Mouse (Mus musculus) liver, embryonic 13.5 days (tissue): ENCODE data around the gene Slc13a5. TPM values are rescaled to one million over a fixed set of nuclear protein-coding genes. Genes with fewer than 3 reads are reported as not detected.

Source experiments
- ATAC-seq: fragments of 200-750 bp; cut with Nextera tagmentation; 2 replicates; pipeline ENCODE4 v1.8.0; 2017; ENCODE audit warnings: low read depth, mild to moderate bottlenecking, moderate number of reproducible peaks, moderate library complexity
- DNase-seq: peaks from one replicate; pipeline ENCODE4 v3.0.0; 2022
- H3K27ac ChIP-seq: fragments of 300-500 bp; sonication (generic); 2 replicates; pipeline ENCODE4 v1.5.1; 2015; ENCODE audit warnings: moderate library complexity, mild to moderate bottlenecking, inconsistent platforms
- H3K27me3 ChIP-seq: fragments of 300-500 bp; sonication (generic); 2 replicates; pipeline ENCODE4 v1.6.1; 2015; ENCODE audit warnings: mild to moderate bottlenecking, inconsistent platforms
- H3K36me3 ChIP-seq: fragments of 300-500 bp; sonication (generic); 2 replicates; pipeline ENCODE4 v1.6.1; 2015; ENCODE audit warnings: mild to moderate bottlenecking, inconsistent platforms
- H3K4me1 ChIP-seq: fragments of 300-500 bp; sonication (generic); replicated peaks from 2 replicates; pipeline ENCODE4 v1.6.1; 2015; ENCODE audit warnings: inconsistent platforms
- H3K4me2 ChIP-seq: fragments of 300-500 bp; sonication (generic); 2 replicates; pipeline ENCODE4 v1.6.1; 2015; ENCODE audit warnings: inconsistent platforms, mild to moderate bottlenecking, moderate library complexity
- H3K4me3 ChIP-seq: fragments of 300-500 bp; sonication (generic); replicated peaks from 2 replicates; pipeline ENCODE4 v1.5.1; 2015; ENCODE audit warnings: mild to moderate bottlenecking, inconsistent platforms
- H3K9ac ChIP-seq: fragments of 300-500 bp; sonication (generic); 2 replicates; pipeline ENCODE4 v1.6.1; 2015; ENCODE audit warnings: mild to moderate bottlenecking, inconsistent platforms
- H3K9me3 ChIP-seq: fragments of 300-500 bp; sonication (generic); replicated peaks from 2 replicates; pipeline ENCODE4 v1.6.1; 2016; ENCODE audit warnings: inconsistent platforms
- WGBS: fragments of 180-500 bp; shearing (Covaris S2); methylation state at CpG from one replicate; pipeline ENCODE4 v1.1.7; 2015; ENCODE audit not compliant: insufficient replicate concordance; 5-methylcytosine and 5-hydroxymethylcytosine counted together
- polyA plus RNA-seq: library from polyadenylated mRNA; unstranded; fragments of >200 nt; fragmentation: Nextera tagmentation; extraction: Ambion mirVana; gene quantifications from 2 replicates; pipeline ENCODE4 v1.2.1, GENCODE M21; 2015

The Slc13a5 gene
- polyA plus RNA-seq, 1 experiment from 2014 or later, result not detected

- DNase-seq, result no peak
- no peaks in the 10 kb centered on the region for H3K9me3 ChIP-seq
- peaks cover under 1% of the 10 kb centered on the region; the same call in 1 of the 2 replicates for H3K27me3 ChIP-seq
- H3K4me1 ChIP-seq, result no peaks in the 10 kb centered on the region
- no peak overlapping the region for H3K9ac ChIP-seq
- H3K4me3 ChIP-seq, result no peak overlapping the region
- H3K27ac ChIP-seq, result no peak overlapping the region
- H3K4me2 ChIP-seq, result no peak overlapping the region
- no peak for ATAC-seq
- no peaks in the 10 kb centered on the region for H3K36me3 ChIP-seq
- WGBS, result 76% methylated on average over 4 of the region's 4 CpGs
These were observed 11.4 kb downstream of the Slc13a5 start for GRCm38 (mm10) chr11:72255629-72256028.

- no peak overlapping the region for H3K27ac ChIP-seq
- H3K36me3 ChIP-seq, result no peaks in the 10 kb centered on the region
- H3K4me1 ChIP-seq, result no peaks in the 10 kb centered on the region
- DNase-seq (no peak), ATAC-seq (no peak)
- H3K27me3 ChIP-seq, result 0 out of 2 replicates have a peak, but pooled peaks cover 4% of the 10 kb centered on the region
- no peak overlapping the region for H3K4me2 ChIP-seq
- no peaks in the 10 kb centered on the region for H3K9me3 ChIP-seq
- H3K9ac ChIP-seq, result no peak overlapping the region
- no peak overlapping the region for H3K4me3 ChIP-seq
- WGBS, result 63% methylated on average over 8 of the region's 8 CpGs
These were observed 21.7 kb downstream of the Slc13a5 start for GRCm38 (mm10) chr11:72245196-72245753.

DNA sequence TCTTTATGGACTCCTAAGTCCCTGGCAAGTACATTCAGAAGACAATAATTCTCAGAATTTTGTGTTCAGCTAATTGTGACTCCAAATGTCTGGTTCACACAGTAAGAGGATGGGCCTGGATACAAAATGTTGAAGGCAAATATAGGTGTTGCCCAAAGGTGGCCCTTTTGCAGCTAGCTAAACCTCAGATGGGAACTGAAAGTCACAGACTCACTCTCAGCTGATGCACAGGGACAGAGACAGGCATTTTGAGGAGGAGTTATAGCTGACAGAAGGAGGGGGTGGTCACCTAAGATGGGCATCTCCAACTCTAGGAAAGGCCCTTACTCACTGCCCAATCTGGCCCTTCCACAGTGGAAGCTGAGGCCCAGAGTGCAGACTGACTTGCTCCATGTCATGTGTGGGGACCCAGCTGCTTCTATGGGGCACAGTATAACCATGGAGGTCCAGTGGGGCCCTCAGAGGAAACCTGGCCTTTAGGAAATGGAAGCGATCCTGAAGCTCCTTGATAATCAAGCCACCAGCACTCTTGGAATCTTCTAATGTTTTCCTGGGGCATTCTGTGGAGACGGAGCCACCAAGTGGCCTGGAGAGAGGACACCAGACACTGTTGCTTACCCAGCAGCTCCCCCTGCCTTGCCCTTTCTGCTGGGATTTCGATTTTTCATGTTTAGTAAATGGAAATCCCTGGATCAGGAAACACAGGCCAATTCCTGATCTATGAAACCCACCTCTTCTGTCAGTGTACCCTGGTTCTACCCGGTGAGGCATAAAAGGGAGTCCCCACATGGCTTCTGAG is 26.8 kb downstream of the Slc13a5 start:
- Histone ChIP-seq H3K4me2 (no peak overlapping the region), H3K9me3 (no peaks in the 10 kb centered on the region), H3K9ac (no peak overlapping the region), H3K27me3 (no peaks in the 10 kb centered on the region), H3K4me1 (no peaks in the 10 kb centered on the region), H3K27ac (no peak overlapping the region), H3K4me3 (no peak overlapping the region), H3K36me3 (no peaks in the 10 kb centered on the region)
- ATAC-seq (no peak), DNase-seq (no peak)
- 44% methylated on average over 4 of the region's 4 CpGs for WGBS

DNA sequence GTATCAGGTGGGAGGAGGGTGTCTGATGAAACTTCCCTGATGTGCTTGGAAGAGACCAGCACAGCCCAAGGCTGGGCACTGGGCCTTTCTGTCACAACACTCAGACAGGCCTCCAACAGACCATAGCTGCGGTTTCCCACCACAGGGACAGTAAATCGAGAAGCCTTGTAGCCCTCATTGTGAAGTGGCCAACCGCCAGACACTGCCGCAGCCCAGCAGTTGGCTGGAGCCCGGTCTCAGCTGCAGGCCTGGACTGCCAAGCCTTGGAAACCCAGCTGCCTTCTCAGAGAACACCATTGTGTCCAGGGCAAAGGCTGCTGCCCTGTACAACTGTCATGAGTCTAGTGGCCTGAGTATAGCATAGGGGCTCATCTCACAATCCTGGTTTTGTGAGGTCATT is 33.0 kb downstream of the Slc13a5 start:
- Histone ChIP-seq H3K9ac (no peak overlapping the region), H3K9me3 (no peaks in the 10 kb centered on the region), H3K4me2 (no peak overlapping the region), H3K27me3 (0 out of 2 replicates have a peak, but pooled peaks cover 4% of the 10 kb centered on the region), H3K4me1 (no peaks in the 10 kb centered on the region), H3K36me3 (no peaks in the 10 kb centered on the region), H3K27ac (no peak overlapping the region), H3K4me3 (no peak overlapping the region)
- ATAC-seq (no peak), DNase-seq (no peak)
- WGBS, result 56% methylated on average over 5 of the region's 5 CpGs

GRCm38 (mm10) chr11:72232991-72233390 is 34.0 kb downstream of the Slc13a5 start:
- H3K9me3 ChIP-seq, result no peaks in the 10 kb centered on the region

DNA sequence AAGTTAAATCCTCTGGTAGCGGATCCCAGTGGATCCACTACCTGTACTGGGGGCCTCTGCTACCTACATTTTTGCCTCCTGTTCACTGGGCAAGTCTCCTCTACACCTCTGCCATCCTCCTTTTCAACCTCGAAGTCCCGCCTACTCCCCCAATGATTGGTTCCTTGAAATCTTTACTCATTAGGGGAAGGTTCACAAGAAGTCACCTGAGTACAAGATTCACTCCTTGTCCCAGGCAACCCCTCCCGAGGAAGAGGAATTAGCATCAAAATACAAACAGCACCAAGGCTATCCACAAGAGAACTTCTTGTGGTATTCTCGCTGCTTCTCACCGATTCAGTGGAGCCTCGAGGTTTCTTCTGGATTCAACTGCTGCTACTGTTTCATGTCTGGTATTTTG is 35.0 kb downstream of the Slc13a5 start:
- no peak overlapping the region for H3K27ac ChIP-seq
- H3K4me3 ChIP-seq, result no peak overlapping the region
- H3K4me1 ChIP-seq, result no peaks in the 10 kb centered on the region
- H3K9me3 ChIP-seq, result no peaks in the 10 kb centered on the region
- WGBS, result 66% methylated on average over 7 of the region's 7 CpGs
- H3K36me3 ChIP-seq, result no peaks in the 10 kb centered on the region
- no peak overlapping the region for H3K4me2 ChIP-seq
- DNase-seq (no peak), ATAC-seq (no peak)
- 0 out of 2 replicates have a peak, but pooled peaks cover 4% of the 10 kb centered on the region for H3K27me3 ChIP-seq
- no peak overlapping the region for H3K9ac ChIP-seq

More at GRCm38 (mm10) chr11:72232991-72233390, 34.0 kb downstream of the Slc13a5 start:
- Histone ChIP-seq H3K27ac (no peak overlapping the region), H3K4me3 (no peak overlapping the region), H3K9ac (no peak overlapping the region), H3K4me1 (no peaks in the 10 kb centered on the region), H3K27me3 (0 out of 2 replicates have a peak, but pooled peaks cover 4% of the 10 kb centered on the region), H3K36me3 (no peaks in the 10 kb centered on the region), H3K4me2 (no peak overlapping the region)
- 42% methylated on average over 1 of the region's 1 CpGs for WGBS
- ATAC-seq, result no peak
- no peak for DNase-seq

- H3K4me3 ChIP-seq, result no peak overlapping the region
- ATAC-seq, result no peak
- 67% methylated on average over 4 of the region's 4 CpGs for WGBS
These were observed 38.5 kb downstream of the Slc13a5 start for GRCm38 (mm10) chr11:72228513-72228912.

DNA sequence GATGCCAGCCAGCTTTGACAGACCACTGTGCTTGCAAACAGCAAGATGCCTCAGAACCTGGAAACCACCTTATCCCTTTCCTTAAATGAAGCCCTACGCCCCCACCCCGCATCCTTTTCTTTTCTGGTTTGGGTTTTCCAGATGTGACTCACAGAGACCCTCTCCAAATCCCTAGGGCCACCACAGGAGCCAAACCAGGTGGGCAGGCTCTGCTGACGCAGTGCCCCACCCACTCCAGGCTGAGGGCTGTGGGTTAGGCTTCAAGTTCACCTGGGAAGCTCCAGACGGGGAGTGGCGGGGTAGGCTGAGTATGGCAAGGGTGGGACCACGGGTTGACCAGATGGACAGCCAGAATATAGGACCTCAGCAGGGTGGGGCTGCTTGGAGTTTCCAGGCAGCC is 40.1 kb downstream of the Slc13a5 start:
- H3K27ac ChIP-seq, result no peak overlapping the region

More at GRCm38 (mm10) chr11:72228513-72228912, 38.5 kb downstream of the Slc13a5 start:
- Histone ChIP-seq H3K9ac (no peak overlapping the region), H3K27ac (no peak overlapping the region), H3K9me3 (no peaks in the 10 kb centered on the region), H3K27me3 (0 out of 2 replicates have a peak, but pooled peaks cover 4% of the 10 kb centered on the region), H3K36me3 (no peaks in the 10 kb centered on the region), H3K4me1 (no peaks in the 10 kb centered on the region), H3K4me2 (no peak overlapping the region)
- no peak for DNase-seq

GRCm38 (mm10) chr11:72226020-72226791 is 40.8 kb downstream of the Slc13a5 start:
- H3K36me3 ChIP-seq, result no peaks in the 10 kb centered on the region
- DNase-seq (no peak), ATAC-seq (no peak)
- H3K4me3 ChIP-seq, result no peak overlapping the region
- H3K27me3 ChIP-seq, result no peaks in the 10 kb centered on the region
- H3K9ac ChIP-seq, result no peak overlapping the region
- WGBS, result 70% methylated on average over 10 of the region's 10 CpGs
- H3K4me2 ChIP-seq, result no peak overlapping the region
- H3K27ac ChIP-seq, result no peak overlapping the region
- H3K4me1 ChIP-seq, result no peaks in the 10 kb centered on the region
- no peaks in the 10 kb centered on the region for H3K9me3 ChIP-seq

More for the DNA sequence above, 40.1 kb downstream of the Slc13a5 start:
- DNase-seq (no peak), ATAC-seq (no peak)
- Histone ChIP-seq H3K4me2 (no peak overlapping the region), H3K27me3 (0 out of 2 replicates have a peak, but pooled peaks cover 4% of the 10 kb centered on the region), H3K36me3 (no peaks in the 10 kb centered on the region), H3K9me3 (no peaks in the 10 kb centered on the region), H3K9ac (no peak overlapping the region), H3K4me3 (no peak overlapping the region), H3K4me1 (no peaks in the 10 kb centered on the region)
- 59% methylated on average over 6 of the region's 6 CpGs for WGBS

DNA sequence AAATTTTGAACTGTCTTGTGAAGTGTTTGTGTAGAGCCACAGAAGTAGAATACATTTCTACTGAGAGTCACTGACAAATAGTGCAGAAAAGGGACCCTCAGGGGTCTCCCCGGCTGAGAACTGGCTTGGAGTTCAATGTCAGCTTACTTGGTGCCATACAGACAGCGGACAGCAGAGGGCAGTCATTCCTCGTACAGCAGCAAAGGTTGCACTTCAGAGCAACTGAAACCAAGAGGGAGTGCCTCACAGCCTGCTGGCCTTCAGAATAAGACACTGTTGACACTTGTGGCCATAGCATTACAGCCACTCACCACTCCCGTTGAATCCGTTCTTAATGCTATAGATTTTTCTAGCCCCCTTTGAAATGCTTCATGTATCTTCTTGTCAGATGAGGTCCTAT is 42.2 kb downstream of the Slc13a5 start:
- no peaks in the 10 kb centered on the region for H3K36me3 ChIP-seq
- H3K4me3 ChIP-seq, result no peak overlapping the region
- H3K9ac ChIP-seq, result no peak overlapping the region
- no peaks in the 10 kb centered on the region for H3K4me1 ChIP-seq
- no peaks in the 10 kb centered on the region for H3K9me3 ChIP-seq
- no peak overlapping the region for H3K4me2 ChIP-seq
- H3K27me3 ChIP-seq, result no peaks in the 10 kb centered on the region
- ATAC-seq (no peak), DNase-seq (peak; percentile 18)
- WGBS, result 10% methylated on average over 5 of the region's 5 CpGs
- H3K27ac ChIP-seq, result no peak overlapping the region

- Histone ChIP-seq H3K9ac (no peak overlapping the region), H3K36me3 (no peaks in the 10 kb centered on the region), H3K4me3 (no peak overlapping the region), H3K27ac (no peak overlapping the region), H3K9me3 (no peaks in the 10 kb centered on the region), H3K27me3 (no peaks in the 10 kb centered on the region), H3K4me2 (no peak overlapping the region), H3K4me1 (no peaks in the 10 kb centered on the region)
- DNase-seq (no peak), ATAC-seq (no peak)
- 61% methylated on average over 4 of the region's 4 CpGs for WGBS
These were observed 43.6 kb downstream of the Slc13a5 start for GRCm38 (mm10) chr11:72223414-72223813.
